ENCODE assay signal across 23 mouse cellular contexts in the genomic region with DNA sequence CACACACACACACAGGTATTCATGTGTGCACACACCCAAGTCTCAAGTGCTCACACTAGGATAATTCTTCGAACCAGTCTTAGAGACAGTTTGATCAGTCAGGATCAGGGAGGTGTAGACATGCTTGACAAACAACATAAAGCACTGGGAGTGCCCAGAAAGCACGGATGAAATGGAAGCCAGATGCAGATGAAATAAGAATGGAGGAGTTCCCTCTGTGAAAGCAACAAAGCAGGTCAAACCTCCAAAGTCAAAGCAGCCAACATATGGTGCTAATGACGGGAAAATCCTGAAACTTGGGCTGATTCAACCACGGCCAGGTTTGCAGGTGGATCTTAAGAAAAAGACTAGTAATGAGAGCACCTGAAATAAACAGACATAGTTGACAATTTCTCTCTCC.
DNase-seq lines count a peak whose midpoint lies in the region; ATAC-seq lines count a peak whose summit lies in the region.
"Had no signal": no experiment of that assay in that cellular context is flagged by ENCODE, and none has a peak within 500 bp of the region (broad histone marks: within the 10 kb centered on the region; RNA-seq: fewer than 3 reads in every experiment).

No protein-coding gene starts in this region.

- no peaks in the 10 kb centered on the region for H3K27me3 ChIP-seq in embryonic facial prominence, embryonic 14.5 days (replicated peaks; ENCODE audit: control insufficient read depth, insufficient read depth, low read length)
- H3K27me3 ChIP-seq: CH12.LX; embryonic facial prominence, embryonic 12.5 days; forebrain, embryonic 13.5 days; forebrain, embryonic 15.5 days had no signal

- no peak overlapping the region for H3K4me3 ChIP-seq in embryonic facial prominence, embryonic 14.5 days (ENCODE audit: low read depth, low read length)
- H3K4me3 ChIP-seq: embryonic facial prominence, embryonic 12.5 days; forebrain, embryonic 13.5 days; forebrain, embryonic 15.5 days had no signal

- DNase-seq in embryo, embryonic 11 days: peak; percentile 23
- DNase-seq in embryo, embryonic 10.5 days (ENCODE audit: low spot score): no peak
- DNase-seq in NIH3T3 (ENCODE audit: low read depth) (peak; percentile 28), liver (no peak)
- peak; percentile 62 for DNase-seq in embryonic facial prominence, embryonic 14.5 days (ENCODE audit: low spot score)
- DNase-seq in hindlimb bud, embryonic 11.5 days (ENCODE audit: extremely low spot score, low read depth, low spot score): peak; percentile 30
- DNase-seq in urinary bladder, postnatal 25 days (ENCODE audit: low spot score): no peak
- DNase-seq: adrenal gland, adult 2 months; adrenal gland, postnatal 10 days; adrenal gland, postnatal 25 days; B cell, adult 2 months; cerebellum, adult 11 months; cerebellum, adult 18-20 months; cerebellum, adult 8-10 months; cerebellum, adult 9-11 months; cerebellum, postnatal 25 days; forebrain, postnatal 0 days had no signal

- no peaks in the 10 kb centered on the region for H3K36me3 ChIP-seq in embryonic facial prominence, embryonic 14.5 days (ENCODE audit: control insufficient read depth, insufficient read depth, low read length)
- H3K36me3 ChIP-seq: embryonic facial prominence, embryonic 12.5 days; forebrain, embryonic 15.5 days; G1E had no signal

- ATAC-seq in embryonic facial prominence, embryonic 14.5 days (ENCODE audit: low read depth): no peak
- ATAC-seq: CD4-positive, CD25-positive, alpha-beta regulatory T cell, adult 4 months; forebrain, embryonic 13.5 days; forebrain, embryonic 15.5 days; forebrain, postnatal 0 days had no signal

- H3K4me2 ChIP-seq in embryonic facial prominence, embryonic 14.5 days (ENCODE audit: low read depth, low read length): no peak overlapping the region
- H3K4me2 ChIP-seq: embryonic facial prominence, embryonic 12.5 days; forebrain, embryonic 13.5 days; forebrain, embryonic 15.5 days had no signal

- 37% methylated on average over 4 of the region's 4 CpGs for WGBS in embryonic facial prominence, embryonic 14.5 days

- no peak overlapping the region for H3K27ac ChIP-seq in embryonic facial prominence, embryonic 14.5 days (replicated peaks; ENCODE audit: low read depth, low read length)
- H3K27ac ChIP-seq: embryonic facial prominence, embryonic 12.5 days; forebrain, embryonic 13.5 days; forebrain, embryonic 15.5 days had no signal

- H3K9ac ChIP-seq in embryonic facial prominence, embryonic 14.5 days (ENCODE audit: low read depth, low read length): no peak overlapping the region
- H3K9ac ChIP-seq: embryonic facial prominence, embryonic 12.5 days; forebrain, embryonic 13.5 days; forebrain, embryonic 15.5 days; forebrain, postnatal 0 days had no signal

- H3K9me3 ChIP-seq in embryonic facial prominence, embryonic 14.5 days (ENCODE audit: control insufficient read depth, low read length): no peaks in the 10 kb centered on the region
- H3K9me3 ChIP-seq: embryonic facial prominence, embryonic 12.5 days; forebrain, embryonic 13.5 days; forebrain, embryonic 15.5 days had no signal

- H3K4me1 ChIP-seq in embryonic facial prominence, embryonic 14.5 days (ENCODE audit: control insufficient read depth, insufficient read depth, low read length): no peaks in the 10 kb centered on the region
- H3K4me1 ChIP-seq: embryonic facial prominence, embryonic 12.5 days; forebrain, embryonic 13.5 days; forebrain, embryonic 15.5 days had no signal

Comparison
In these comparisons a context has a peak if more than half of its experiments do, and no peak if none do; other contexts are left out.
1. DNase-seq: peak in embryo, embryonic 11 days (single experiment), NIH3T3 (single experiment), embryonic facial prominence, embryonic 14.5 days (single experiment) and hindlimb bud, embryonic 11.5 days (single experiment); none in embryo, embryonic 10.5 days (single experiment), urinary bladder, postnatal 25 days (single experiment) and liver (single experiment).